Mouse (Mus musculus): ENCODE measurements at regions not wholly inside any gene's neighbourhood (a gene's known extent, or its start where the extent isn't known, plus 50 kb on each side); places are given as distances from the start of the nearest gene placed in this dataset.

- no peak for DNase-seq (ENCODE audit: low read depth, low spot score)
Observed at GRCm38 (mm10) chr15:10838584-10839288, 113.4 kb upstream of the C1qtnf3 start.

GRCm38 (mm10) chr15:10840621-10841034 lies 111.5 kb upstream of the C1qtnf3 start:
- DNase-seq (ENCODE audit: low read depth, low spot score) = no peak

GRCm38 (mm10) chr15:10843060-10843695 lies 109.0 kb upstream of the C1qtnf3 start:
- no peak for DNase-seq (ENCODE audit: low read depth, low spot score)

- DNase-seq (ENCODE audit: low read depth, low spot score) = no peak
Observed at GRCm38 (mm10) chr15:10846722-10847121, 105.4 kb upstream of the C1qtnf3 start.

GRCm38 (mm10) chr15:10864004-10864775 lies 87.9 kb upstream of the C1qtnf3 start:
- DNase-seq (ENCODE audit: low read depth, low spot score) = no peak

DNA sequence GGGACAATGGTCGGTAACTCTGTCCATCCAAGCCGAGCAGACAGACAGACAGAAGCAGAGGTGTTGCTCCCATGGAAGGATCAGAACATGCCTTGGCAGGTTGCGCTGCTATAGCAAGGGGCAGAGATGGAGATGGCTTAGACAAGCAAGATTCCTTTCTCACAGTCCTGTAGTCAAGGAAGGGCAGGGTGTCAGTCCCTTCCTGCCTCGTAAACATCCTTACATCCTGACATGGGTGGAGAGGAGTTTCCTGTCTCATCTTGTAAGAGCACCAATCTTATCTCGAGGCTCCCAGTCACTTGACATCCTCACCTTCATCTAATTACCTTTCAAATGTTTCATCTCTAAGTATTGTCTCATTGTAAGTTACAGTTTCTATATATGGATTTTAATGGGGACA lies 87.0 kb upstream of the C1qtnf3 start:
- DNase-seq (ENCODE audit: low read depth, low spot score) = no peak

DNA sequence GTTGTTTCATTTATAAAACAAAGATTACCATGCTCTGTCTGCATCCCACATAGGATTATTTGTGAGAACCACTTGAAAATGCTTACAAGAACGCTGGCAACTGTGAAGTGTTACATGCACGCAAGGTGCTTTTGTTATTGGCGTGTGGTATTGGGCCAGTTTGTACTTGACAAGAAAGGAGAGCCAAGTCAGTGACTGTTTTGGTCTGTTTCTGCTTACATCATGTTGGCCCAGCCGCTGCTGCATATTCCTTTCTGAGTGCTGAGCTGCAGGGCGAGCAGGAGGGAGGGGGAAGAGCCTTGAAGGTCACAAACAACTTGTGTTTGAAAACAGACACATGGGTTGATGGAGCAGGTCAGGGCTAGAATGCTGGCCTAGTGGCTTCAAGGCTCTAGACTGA lies 85.3 kb upstream of the C1qtnf3 start:
- peak; percentile 6 for DNase-seq (ENCODE audit: low read depth, low spot score)

GRCm38 (mm10) chr15:10868115-10868514 lies 84.0 kb upstream of the C1qtnf3 start:
- DNase-seq (ENCODE audit: low read depth, low spot score) = no peak

DNA sequence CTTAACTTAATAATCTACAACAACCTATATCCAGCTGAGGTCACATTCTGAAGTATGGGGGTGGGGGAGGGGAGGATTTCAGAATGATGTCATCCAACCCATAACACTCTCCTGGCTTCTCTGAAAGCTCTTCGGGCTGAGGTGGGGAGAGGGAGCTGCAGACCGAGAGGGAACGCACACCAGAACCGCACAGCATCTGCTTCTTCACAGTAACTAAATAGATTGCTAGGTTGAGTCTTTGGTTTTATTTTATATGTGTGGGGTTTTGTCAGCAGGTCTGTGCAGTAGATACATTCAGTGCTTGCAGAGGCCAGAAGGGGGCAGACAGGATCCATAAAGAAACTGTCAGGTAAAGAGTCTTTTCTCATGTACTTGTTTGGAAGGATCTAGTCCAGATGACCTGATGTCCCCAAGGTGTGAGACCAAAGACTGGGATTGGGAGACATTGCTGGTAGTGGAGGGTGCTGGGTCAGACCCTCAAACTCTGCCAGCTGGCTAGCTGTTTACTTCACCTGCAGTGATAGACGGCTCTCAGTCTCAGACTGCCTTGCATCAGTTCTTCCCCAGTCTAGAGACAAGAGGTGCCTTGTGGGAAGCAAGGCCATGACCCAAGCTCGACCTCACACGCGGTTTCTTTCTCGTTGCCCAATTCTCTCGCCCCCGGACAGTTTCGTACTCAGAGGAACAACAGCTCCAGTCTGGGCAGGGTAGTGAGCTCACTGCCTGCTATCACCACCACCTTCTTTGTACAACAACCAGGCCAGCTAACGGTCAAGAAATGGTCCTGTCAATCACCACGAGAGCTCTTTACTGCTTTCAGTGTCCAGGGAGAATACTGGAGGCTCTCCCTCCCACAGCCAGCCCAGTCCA lies 83.2 kb upstream of the C1qtnf3 start:
- DNase-seq (ENCODE audit: low read depth, low spot score) = peak; percentile 67

DNA sequence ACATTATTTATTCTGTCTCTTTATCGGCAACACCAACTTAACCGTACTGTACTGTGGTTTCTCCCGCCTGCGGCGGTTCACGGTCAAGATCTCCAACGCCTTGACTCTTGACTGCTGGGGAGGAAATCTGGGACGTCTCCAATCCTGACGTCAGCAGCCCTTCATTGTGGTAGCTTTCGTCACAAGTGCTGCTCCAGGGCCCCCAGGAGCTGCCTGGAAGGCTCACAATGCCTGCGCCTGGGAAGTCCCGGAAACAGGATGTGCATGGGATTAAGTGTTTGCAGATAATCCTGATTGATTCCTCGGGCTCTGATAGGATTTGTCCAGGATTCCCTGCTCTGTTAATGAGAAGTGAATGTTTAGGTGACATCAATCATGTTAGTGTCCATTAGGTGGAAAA lies 82.3 kb upstream of the C1qtnf3 start:
- no peak for DNase-seq (ENCODE audit: low read depth, low spot score)

- DNase-seq (ENCODE audit: low read depth, low spot score) = peak; percentile 23
Observed at GRCm38 (mm10) chr15:10872322-10872967, 79.7 kb upstream of the C1qtnf3 start.

DNA sequence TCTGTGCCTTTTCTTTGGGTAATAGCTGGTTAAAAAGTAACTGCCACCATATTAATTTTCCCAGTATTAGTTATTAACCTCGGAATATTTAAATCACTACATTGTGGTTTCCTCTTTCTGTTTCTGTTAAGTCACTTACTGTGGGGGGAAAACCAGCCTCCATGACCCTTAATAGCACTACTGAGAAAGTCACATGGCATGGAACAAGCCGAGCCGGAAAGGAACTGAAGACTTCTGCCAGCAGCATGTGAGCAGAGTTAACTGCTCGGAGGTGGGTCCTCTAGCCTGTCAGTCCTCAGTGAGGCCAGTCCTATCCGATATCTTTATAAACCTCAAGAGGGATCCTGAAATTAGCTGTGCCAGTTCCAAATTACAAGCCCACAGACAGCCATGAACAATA lies 75.8 kb upstream of the C1qtnf3 start:
- no peak for DNase-seq (ENCODE audit: low read depth, low spot score)

- no peak for DNase-seq (ENCODE audit: low read depth, low spot score)
Observed at GRCm38 (mm10) chr15:10881726-10882125, 70.4 kb upstream of the C1qtnf3 start.

GRCm38 (mm10) chr15:10887990-10888389 lies 64.1 kb upstream of the C1qtnf3 start:
- DNase-seq (ENCODE audit: low read depth, low spot score) = no peak

DNA sequence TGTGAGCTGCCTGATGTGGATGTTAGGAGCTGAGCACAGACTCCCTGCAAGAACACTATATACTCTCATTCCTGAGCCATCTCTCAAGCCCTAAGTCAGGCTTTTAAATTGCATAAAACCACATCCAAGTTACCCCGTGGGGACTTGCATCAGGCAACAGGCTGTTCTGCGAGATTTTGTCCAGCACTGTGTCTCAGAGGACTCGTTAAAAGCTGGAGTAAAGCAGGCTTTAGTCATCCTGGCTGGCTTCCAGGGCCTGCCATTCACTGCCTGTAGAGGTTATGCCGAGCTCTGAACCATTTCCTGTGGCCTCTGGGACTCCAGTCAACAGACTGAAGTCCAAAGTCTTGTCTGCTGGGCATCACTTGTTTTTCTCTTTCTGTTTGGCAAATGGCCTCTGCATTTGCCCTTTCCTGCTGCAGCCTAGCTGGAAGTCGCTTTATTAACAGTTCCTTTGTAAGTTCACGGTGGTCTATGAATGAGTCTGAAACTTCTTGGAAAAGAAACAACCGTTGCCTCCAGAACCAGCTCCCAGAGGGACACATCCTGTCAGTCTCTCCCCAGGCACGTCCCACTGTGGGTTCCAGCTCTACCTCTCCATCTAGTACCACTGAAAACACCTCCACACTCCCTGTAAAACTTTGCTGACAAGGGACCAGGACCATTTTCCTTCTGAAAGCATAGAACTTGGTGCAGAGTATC lies 61.8 kb upstream of the C1qtnf3 start:
- no peak for DNase-seq (ENCODE audit: low read depth, low spot score)

DNA sequence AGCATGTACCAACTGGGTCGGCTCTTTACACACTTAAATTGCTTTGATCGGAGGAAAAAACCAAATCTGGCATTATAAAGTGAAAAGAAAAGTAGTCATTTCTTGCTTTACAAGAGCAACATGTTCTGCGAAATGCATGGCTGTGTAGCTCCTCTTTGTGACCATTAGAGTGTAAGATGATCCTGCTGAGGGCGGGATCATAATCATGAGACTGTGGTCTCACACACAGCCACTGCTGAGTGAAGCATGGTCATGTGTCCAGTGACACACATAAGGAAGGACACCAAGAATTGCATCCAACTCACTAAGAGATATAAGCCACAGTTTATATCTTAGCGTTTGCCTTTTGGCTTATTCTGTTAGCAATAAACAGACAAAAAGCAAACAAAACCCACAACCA lies 53.8 kb upstream of the C1qtnf3 start:
- no peak for DNase-seq (ENCODE audit: low read depth, low spot score)

GRCm38 (mm10) chr15:10898715-10899486 lies 53.2 kb upstream of the C1qtnf3 start:
- no peak for DNase-seq (ENCODE audit: low read depth, low spot score)

- no peak for DNase-seq (ENCODE audit: low read depth, low spot score)
Observed at GRCm38 (mm10) chr15:10899904-10900303, 52.2 kb upstream of the C1qtnf3 start.

DNA sequence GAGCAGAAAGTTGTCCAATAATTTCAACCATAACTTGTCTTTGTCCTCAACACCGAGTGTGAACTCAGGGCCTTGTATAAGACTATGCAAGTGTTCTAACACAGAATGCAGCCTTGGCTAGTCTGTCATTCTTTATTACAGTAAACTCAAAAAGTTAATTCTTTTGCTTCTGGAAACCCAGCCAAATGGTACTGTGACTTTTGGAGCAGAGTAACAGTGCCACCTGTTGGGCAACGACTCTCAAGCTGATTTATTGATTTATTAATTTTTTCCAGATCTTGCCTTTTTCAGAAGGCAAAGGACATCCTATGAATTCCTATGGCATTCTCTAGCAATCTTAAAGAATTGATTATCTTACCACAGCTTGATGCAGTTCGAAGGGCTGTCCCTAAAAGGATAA lies 51.1 kb upstream of the C1qtnf3 start:
- no peak for DNase-seq (ENCODE audit: low read depth, low spot score)

DNA sequence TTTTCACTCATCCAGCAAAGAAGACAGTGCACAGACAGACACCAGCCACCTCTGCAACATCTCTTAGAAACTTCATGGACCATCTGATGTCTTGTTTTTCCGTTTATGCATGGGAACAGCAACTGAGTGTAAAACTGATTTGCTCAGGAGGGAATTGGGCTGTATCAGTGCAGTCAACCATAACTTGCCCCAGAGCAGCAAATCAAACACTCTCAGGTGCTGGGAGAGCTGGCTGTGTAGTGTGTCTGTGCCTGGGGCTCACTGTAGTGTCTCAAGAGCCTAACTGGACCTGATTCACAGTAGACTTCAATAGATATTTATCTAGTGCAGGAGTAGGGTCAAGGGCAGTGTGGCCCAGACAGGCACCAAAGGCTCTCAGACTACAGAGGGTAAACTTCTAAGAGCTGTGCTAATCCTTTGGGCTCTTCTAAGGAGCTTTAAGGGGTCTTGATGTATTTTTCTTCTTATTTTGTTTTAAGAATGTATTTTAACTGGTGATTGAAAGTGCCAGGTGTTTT lies 50.3 kb upstream of the C1qtnf3 start:
- no peak for DNase-seq (ENCODE audit: low read depth, low spot score)

All from ES-CJ7 (cell line).